Comparison of ENCODE assay signal across 9 mouse cellular contexts in genomic region chr13:95888170-95888569, GRCm38 (mm10).
"Had no signal": no experiment of that assay in that cellular context is flagged by ENCODE, and none has a peak within 500 bp of the region (broad histone marks: within the 10 kb centered on the region; RNA-seq: fewer than 3 reads in every experiment).

No protein-coding gene starts in this region.

- DNase-seq: layer of hippocampus, adult 9-11 months; layer of hippocampus, postnatal 36 days; lung, embryonic 14.5 days; right cerebral cortex, postnatal 14 days; thymus, postnatal 36 days had no signal

- H3K27ac ChIP-seq: kidney, postnatal 0 days; liver, embryonic 14.5 days; midbrain, embryonic 13.5 days; stomach, embryonic 15.5 days had no signal

- H3K9me3 ChIP-seq: midbrain, embryonic 13.5 days; stomach, embryonic 15.5 days had no signal

- H3K4me2 ChIP-seq: lung, embryonic 14.5 days; midbrain, embryonic 13.5 days; stomach, embryonic 15.5 days had no signal

- H3K36me3 ChIP-seq: midbrain, embryonic 13.5 days; stomach, embryonic 15.5 days had no signal

- H3K9ac ChIP-seq: liver, embryonic 14.5 days; lung, embryonic 14.5 days; midbrain, embryonic 13.5 days; stomach, embryonic 15.5 days had no signal

- ATAC-seq: midbrain, embryonic 13.5 days had no signal

- H3K27me3 ChIP-seq: stomach, embryonic 15.5 days had no signal

- H3K4me3 ChIP-seq: midbrain, embryonic 13.5 days; stomach, embryonic 15.5 days had no signal
